Mouse (Mus musculus) small intestine, adult 2 months (tissue): ENCODE measurements around the gene Lef1.

Experiments used
- CTCF ChIP-seq: fragments of 200-500 bp; IDR thresholded peaks from 2 replicates; pipeline ENCODE4 v1.5.1; 2012; ENCODE audit warnings: low read depth, mild to moderate bottlenecking, control low read depth, inconsistent platforms, low read length, moderate library complexity, mixed read lengths; ENCODE audit not compliant: insufficient replicate concordance, insufficient read length; ENCODE audit errors: extremely low read depth
- POLR2A ChIP-seq: fragments of 200-500 bp; IDR thresholded peaks from 2 replicates; pipeline ENCODE4 v1.6.1; 2012; ENCODE audit warnings: low read depth, mild to moderate bottlenecking, control low read depth, inconsistent platforms, low read length, moderate library complexity

DNA sequence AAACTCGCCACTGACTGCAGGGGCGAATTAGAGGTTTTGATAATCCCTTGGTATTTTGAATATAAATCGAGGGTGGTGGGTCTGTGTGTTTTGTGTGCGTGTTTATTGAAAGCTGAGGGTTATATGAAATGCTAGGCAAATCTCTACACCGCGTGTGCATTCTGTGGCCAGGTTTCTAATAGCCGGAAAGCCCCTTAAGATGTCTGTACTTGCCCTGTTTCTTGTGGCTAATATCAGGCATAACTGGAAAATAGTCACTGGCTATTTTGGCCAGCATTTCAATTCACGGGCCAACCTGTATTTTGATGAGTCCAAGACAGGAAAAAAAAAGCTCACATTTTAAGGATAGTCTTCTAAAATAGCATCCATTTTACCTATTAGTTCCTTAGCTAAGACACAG, 28.5 kb downstream of the Lef1 start:
- TF ChIP-seq CTCF (no peak), POLR2A (no peak)
